Mouse (Mus musculus) v-Abl transformed pro-B cells (cell line): ENCODE measurements around the gene Yap1.

ENCODE experiments used
- in situ Hi-C, 2 experiments: fragments of 400-800 bp; cut with MboI; formaldehyde crosslinking; loops; one replicate each; pipeline ENCODE4 v1.15.1; 2025; ENCODE audit not compliant: unreplicated experiment in 2 of 2

The Yap1 gene

DNA sequence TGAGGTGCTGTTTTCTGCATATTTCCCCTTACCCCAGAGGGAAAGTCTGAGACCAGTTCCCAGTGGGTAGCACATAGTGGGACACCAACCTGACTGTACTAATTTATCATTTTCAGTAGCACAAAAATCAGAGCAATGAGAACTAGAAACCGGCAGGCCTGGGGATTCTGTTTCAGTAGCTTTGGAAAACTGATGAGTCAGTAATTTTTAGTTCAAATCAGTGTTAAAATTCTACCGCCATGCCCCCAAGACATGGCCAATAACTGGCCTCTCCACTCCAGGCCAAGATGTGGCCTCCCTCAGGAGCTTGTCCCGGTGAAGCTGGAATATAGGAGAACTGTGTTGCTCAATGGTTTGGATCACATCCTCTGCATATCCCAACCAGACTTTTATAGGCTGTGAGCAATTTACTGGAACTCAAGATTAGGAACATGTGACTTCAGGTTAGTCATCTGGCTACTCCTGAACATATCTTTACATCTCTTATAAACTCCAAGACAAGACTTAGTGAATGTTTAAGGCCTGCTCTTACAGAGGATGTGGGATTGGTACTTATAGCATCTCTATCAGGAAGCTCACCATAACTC lies 76.1 kb downstream of the Yap1 start:
- in situ Hi-C loops, result no loop called here

DNA sequence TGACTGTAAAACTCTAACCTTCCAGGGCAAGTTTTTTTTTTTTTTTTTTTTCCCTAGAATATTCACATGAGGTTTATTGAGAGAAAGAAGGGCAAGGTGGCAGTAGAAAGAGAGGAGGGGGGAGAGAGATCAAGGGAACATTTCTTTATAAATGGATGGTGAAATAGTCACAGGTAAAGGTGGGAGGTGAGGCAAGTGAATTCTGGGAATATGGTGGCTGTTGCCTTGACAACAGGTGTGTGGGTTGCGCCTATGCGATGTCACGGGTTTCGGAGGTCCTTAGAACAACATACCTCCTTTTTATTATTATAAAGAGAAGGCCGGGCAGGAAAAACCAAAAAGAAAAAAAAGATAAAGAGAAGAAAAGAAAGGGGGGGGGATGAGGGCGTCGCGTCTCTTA lies 89.5 kb downstream of the Yap1 start:
- in situ Hi-C loops, result loop anchor here in 1 of 2 experiments (10.0 to 25.0 kb wide), 2 partner anchors 297 to 1050 kb away; no protein-coding TSS in a partner anchor

DNA sequence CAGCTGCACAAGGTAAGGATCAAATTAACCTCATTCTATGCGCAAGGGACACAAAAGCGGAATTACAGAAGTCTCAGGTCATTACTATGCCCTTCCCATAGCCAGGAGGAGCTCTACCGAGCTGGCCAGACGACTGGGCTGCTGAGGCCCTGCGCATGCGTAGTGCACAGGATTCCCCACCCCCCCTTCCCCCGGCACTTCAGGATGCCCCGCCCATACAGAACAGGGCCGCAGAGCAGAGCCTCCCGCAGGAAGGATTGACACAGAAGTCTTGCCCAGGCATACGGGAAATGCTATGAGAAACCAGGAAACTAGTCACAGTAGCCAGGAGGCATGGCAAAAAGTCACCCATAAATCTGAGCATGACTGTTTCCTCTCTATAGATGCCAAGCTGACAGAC lies 89.9 kb downstream of the Yap1 start:
- in situ Hi-C loops, result loop anchor here in 1 of 2 experiments (10.0 to 25.0 kb wide), 2 partner anchors 298 to 1050 kb away; no protein-coding TSS in a partner anchor

DNA sequence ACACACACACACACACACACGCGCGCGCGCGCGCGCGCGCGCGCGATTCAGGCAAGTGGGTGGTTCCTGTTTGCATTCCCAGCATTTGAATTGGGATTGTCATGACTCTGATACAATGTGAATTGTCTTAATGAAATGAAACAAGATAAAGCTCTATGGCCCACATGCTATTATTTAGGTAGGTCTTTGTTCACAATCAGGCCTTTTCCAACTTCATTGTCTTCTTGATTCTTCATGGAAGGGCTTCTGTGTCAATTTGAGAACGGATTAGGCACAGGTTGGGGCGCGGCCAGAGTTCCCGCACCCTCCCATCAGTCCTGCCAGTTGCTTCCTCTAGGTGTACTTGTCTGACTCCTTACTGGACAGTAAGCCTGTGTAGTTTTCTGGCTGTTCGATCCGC lies 90.4 kb downstream of the Yap1 start:
- in situ Hi-C loops, result loop anchor here in 1 of 2 experiments (10.0 to 25.0 kb wide), 2 partner anchors 298 to 1051 kb away; no protein-coding TSS in a partner anchor

DNA sequence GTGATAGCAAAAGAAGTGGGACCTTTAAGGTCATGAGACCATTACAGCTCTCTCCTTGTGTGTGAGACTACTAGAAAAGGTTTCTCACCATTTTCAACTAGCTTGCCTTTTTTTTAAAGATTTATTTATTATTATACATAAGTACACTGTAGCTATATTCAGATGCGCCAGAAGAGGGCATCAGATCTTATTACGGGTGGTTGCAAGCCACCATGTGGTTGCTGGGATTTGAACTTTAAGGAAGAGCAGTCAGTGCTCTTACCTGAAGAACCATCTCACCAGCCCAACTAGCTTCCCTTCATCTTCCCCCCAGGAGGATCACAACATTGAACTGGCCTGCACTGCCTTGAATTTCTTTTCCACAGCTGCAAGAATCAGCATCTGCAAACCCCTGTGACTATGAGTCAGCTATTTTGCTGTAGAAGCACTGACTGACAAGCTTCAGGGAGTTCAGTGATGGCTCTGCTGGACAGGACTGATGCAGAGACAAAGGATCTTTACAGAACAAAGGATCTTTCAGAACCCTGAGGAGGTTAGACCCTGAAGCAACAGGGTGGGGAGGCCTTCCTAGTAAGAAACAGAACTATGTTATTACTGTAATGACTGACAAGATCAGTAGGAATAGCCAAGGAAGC lies 96.9 kb downstream of the Yap1 start:
- in situ Hi-C loops, result loop anchor here (10.0 to 25.0 kb wide), 2 partner anchors 305 to 1057 kb away; no protein-coding TSS in a partner anchor

DNA sequence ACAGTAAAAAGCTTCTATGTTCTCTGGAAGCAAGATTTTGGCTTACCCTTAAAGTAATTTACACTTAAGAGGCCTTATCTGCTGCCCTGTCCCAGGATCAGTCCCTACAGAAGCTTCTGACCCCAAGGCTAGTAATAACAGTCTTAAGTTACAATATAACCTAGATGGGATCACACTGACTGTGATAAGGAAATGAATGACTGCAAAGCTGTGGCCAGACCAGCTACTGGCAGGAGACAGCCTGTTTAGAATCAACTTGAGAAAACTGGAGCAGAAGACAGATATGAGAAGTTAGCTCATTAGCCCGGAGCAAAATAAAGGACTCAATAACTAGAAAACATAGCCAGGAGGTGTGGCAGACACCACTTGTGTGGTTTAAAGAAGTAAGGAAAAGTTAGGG lies 97.8 kb downstream of the Yap1 start:
- in situ Hi-C loops, result loop anchor here (10.0 to 25.0 kb wide), 2 partner anchors 306 to 1058 kb away; no protein-coding TSS in a partner anchor

DNA sequence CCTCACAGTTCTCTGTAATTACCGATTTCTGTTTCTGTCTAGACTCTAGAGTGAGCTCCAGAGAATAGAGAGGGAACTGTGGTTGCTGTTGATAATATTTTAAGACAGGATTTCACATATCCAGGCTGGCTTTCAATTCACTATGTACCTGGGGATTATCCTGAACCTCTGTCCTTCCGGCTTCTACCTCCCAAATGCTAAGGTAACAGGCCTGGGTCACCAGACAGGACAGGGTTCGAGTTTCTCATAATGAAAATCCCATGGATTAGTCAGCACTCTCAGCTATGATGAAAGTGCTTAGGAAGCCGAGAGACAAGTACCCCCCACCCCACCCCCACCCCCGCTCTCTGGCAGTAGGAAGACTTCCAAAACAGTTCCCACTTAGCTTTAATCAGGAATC lies 100.6 kb downstream of the Yap1 start:
- in situ Hi-C loops, result loop anchor here (10.0 to 25.0 kb wide), 2 partner anchors 308 to 1061 kb away; no protein-coding TSS in a partner anchor

DNA sequence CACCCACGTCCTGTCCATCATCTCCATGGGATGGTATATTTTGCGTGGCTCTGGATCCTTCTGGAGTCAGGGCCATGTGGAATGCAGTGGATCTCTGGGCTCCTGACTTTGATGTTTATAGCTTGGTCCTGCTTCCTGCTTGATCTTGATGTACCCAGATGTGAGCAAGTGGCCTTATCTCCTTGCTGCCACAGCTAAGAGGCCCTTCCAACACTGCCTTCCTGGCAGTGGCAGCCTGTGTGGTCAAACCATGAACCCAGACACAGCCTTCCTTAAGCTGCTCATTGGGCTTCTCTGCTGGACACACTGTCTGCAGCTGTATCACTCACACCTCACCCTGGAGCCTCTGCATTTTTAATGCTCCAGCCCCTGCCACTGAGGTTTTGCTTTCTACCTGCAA lies 101.1 kb downstream of the Yap1 start:
- in situ Hi-C loops, result loop anchor here (10.0 to 25.0 kb wide), 2 partner anchors 309 to 1062 kb away; no protein-coding TSS in a partner anchor

DNA sequence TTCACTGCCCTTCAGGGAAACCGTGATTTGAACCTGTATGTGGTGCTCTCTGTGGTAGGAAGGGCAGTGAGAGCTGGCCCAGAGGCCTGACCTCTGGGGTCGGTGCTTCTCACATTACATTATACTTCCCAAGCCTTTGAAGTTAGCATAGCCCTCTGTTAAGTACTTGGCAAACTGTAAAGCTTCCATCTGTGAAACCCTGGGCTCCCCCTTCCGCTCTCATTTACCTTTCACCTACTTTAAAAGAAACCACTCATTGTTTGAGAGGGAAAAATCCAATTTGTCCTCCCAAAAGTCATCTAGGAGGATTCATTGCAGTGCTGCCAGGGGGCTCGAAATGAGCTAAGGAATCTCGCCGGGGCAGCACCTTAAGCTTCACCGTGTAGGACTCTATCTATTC lies 102.1 kb downstream of the Yap1 start:
- in situ Hi-C loops, result loop anchor here (10.0 to 25.0 kb wide), 2 partner anchors 310 to 1062 kb away; no protein-coding TSS in a partner anchor

DNA sequence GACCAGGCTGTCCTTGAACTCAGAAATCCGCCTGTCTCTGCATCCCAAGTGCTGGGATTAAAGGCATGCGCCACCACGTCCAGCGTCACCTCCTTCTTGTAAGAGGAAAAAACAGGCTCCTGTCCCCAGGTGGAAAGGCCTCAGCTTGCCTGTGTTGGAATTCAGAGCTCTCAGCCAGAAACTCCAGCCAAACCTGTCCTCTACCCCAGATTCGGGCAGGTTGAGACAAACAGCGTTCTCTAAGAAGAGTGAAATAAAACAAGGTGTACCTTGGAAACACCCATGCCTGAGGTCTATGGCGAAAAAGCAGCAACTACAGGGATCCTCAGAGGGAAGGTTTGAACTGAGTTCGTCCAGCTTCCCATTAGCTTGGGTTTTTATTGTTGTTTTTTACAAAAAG lies 103.4 kb downstream of the Yap1 start:
- in situ Hi-C loops, result loop anchor here (10.0 to 25.0 kb wide), 2 partner anchors 311 to 1064 kb away; no protein-coding TSS in a partner anchor

DNA sequence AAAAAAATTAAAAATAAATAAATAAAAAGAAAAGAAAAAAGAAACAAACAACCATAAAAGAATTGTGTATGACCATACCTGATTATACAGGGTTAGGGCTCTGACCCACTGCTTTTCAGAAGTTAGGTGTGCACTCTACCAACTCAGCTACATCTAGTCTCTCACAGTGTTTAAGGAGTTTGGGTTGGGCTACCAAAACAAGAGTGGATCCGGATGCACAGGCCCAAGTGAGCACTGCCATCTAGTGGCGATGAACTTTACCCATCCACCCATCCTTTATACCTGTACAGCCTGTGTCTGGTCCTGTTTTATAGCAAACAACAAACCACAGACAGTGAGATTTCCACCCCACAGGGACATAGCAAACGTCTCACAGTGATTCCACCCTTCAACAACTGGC lies 106.9 kb downstream of the Yap1 start:
- in situ Hi-C loops, result loop anchor here (5.0 to 25.0 kb wide), 5 partner anchors 75 to 790 kb away; no protein-coding TSS in a partner anchor

DNA sequence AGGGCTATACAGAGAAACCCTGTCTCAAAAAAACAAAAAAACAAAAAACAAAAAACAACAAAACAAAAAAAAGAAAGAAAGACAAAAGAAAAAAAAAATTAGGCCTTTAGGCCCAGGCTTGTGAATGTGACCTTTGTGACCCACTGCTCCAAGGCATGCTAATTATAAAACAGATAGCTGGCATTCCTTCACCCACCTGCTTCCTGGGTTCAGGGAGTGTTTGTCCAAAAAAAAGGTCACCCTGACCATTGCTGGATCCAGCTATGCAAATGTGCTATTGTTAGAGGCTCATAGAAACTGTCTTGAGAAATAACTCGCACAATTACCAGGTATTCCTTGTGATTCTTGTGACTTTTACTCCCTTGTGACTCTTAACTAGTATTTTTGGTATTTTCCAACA lies 112.6 kb downstream of the Yap1 start:
- in situ Hi-C loops, result loop anchor here in 1 of 2 experiments (25.0 kb wide), 1 partner anchor 796 kb away; no protein-coding TSS in a partner anchor

DNA sequence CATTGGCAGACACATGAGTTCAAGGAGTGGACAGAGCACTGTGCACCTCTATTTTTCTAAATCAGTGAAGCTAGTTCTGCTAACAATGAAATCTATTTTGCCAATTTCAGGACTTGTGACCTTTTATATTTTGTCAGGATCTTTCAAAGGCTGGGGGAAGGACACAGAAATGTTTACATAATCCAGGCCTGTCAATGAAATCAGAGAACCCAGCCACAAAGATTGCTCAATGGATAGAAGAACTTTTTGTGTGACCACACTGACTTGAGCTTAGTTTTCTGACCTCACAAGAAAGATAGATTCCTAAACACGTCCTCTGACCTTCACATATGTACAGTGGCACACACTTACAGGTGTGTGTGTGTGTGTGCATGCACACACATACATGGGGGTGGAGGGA lies 113.2 kb downstream of the Yap1 start:
- in situ Hi-C loops, result loop anchor here in 1 of 2 experiments (25.0 kb wide), 1 partner anchor 796 kb away; no protein-coding TSS in a partner anchor

DNA sequence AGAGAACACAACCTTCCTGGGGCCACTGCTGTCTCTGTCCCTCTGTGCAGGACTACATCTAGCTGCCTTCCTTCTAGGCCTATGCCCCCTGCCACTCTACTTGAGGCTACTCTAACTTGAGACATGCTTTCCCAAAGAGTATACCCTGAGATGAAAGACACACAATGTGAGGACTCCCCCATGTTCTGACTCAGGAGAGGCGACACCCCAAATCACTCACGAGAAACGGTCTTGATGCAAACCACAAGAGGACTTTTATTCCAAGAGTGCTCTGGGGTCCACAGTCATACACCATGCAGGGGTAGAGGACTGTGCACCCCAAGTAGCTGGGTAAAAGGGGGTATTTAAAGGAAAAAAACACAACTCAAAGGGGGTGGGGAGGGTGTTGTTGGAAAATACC lies 120.0 kb downstream of the Yap1 start:
- in situ Hi-C loops, result loop anchor here in 1 of 2 experiments (25.0 kb wide), 1 partner anchor 803 kb away; no protein-coding TSS in a partner anchor

DNA sequence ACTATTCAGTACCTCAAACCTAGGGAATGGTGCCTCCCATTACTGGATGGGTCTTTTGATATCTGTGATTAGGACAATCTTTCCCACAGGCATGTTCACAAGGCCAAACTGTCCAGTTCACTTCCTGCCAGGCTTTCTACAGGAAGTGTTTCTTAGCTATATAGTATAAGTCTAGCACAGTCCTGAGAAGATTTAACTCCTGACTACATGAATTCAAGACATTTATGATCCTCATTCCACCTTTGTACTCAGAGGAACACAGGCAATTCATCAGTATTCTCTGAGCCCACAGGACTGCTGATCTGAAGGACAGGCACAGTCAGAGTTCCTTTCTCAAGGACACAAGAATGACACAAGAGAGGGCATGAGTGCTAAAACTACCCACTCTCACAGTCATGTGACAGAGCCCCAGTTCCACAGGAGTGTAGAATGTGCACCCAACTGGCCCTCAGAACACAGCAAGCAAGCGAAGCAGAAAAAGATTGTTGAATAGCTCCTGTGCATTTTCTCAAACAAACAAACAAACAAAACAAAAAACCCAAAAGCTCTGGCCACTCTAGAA lies 122.0 kb downstream of the Yap1 start:
- in situ Hi-C loops, result loop anchor here in 1 of 2 experiments (25.0 kb wide), 1 partner anchor 805 kb away; no protein-coding TSS in a partner anchor
